Comparison of ENCODE assay signal across 28 mouse cellular contexts in genomic region chr16:15129806-15130205, GRCm38 (mm10).
A peak's percentile ranks its signal among the peaks of the same experiment; 100 is the strongest.
DNase-seq lines count a peak whose midpoint lies in the region; ATAC-seq and TF ChIP-seq lines count a peak whose summit lies in the region.
"Had no signal": no experiment of that assay in that cellular context is flagged by ENCODE, and none has a peak within 500 bp of the region (broad histone marks: within the 10 kb centered on the region; RNA-seq: fewer than 3 reads in every experiment).

No protein-coding gene starts in this region.

- no peaks in the 10 kb centered on the region for H3K27me3 ChIP-seq in lung, embryonic 14.5 days (ENCODE audit: insufficient read depth, low read length)
- H3K27me3 ChIP-seq: embryonic facial prominence, embryonic 15.5 days; forebrain, embryonic 13.5 days; hindbrain, embryonic 12.5 days; limb, embryonic 12.5 days; liver, embryonic 15.5 days; midbrain, embryonic 15.5 days; neural tube, embryonic 15.5 days; stomach, embryonic 15.5 days had no signal

- intact Hi-C loops in gastrocnemius, adult 2 months (cut with DNase I), result no loop called here
- intact Hi-C loops in heart, postnatal 36 days (cut with DNase I), result no loop called here

- TF ChIP-seq CTCF in gastrocnemius, adult 2 months (IDR thresholded peaks at IDR 0.05), result no peak
- no peak for TF ChIP-seq CTCF in lung, embryonic 14.5 days (IDR thresholded peaks at IDR 0.05; ENCODE audit: low read depth)

- no peak for ATAC-seq in lung, embryonic 14.5 days (ENCODE audit: insufficient read depth)
- ATAC-seq: forebrain, embryonic 13.5 days; hindbrain, postnatal 0 days; intestine, embryonic 16.5 days; midbrain, embryonic 15.5 days had no signal

- no peaks in the 10 kb centered on the region for H3K4me1 ChIP-seq in lung, embryonic 14.5 days (ENCODE audit: insufficient read depth)
- H3K4me1 ChIP-seq: embryonic facial prominence, embryonic 15.5 days; forebrain, embryonic 13.5 days; hindbrain, embryonic 12.5 days; limb, embryonic 12.5 days; liver, embryonic 15.5 days; midbrain, embryonic 10.5 days; midbrain, embryonic 15.5 days; neural tube, embryonic 15.5 days; stomach, embryonic 15.5 days had no signal

- H3K9ac ChIP-seq in lung, embryonic 14.5 days, result no peak overlapping the region
- H3K9ac ChIP-seq: embryonic facial prominence, embryonic 15.5 days; forebrain, embryonic 13.5 days; hindbrain, embryonic 12.5 days; limb, embryonic 12.5 days; liver, embryonic 15.5 days; midbrain, embryonic 15.5 days; neural tube, embryonic 15.5 days; stomach, embryonic 15.5 days had no signal

- H3K9me3 ChIP-seq in lung, embryonic 14.5 days (ENCODE audit: low read depth, low read length), result no peaks in the 10 kb centered on the region
- H3K9me3 ChIP-seq: embryonic facial prominence, embryonic 15.5 days; forebrain, embryonic 13.5 days; hindbrain, embryonic 12.5 days; limb, embryonic 12.5 days; liver, embryonic 15.5 days; midbrain, embryonic 10.5 days; midbrain, embryonic 15.5 days; neural tube, embryonic 15.5 days; stomach, embryonic 15.5 days had no signal

- WGBS in lung, embryonic 14.5 days, result 79% methylated on average over 2 of the region's 2 CpGs

- H3K27ac ChIP-seq in gastrocnemius, adult 2 months, result no peak overlapping the region
- no peak overlapping the region for H3K27ac ChIP-seq in lung, embryonic 14.5 days (ENCODE audit: low read depth)
- H3K27ac ChIP-seq: embryonic facial prominence, embryonic 15.5 days; forebrain, embryonic 13.5 days; hindbrain, embryonic 12.5 days; hindbrain, postnatal 0 days; layer of hippocampus, adult 2 months; left cerebral cortex, adult 2 months; limb, embryonic 12.5 days; liver, embryonic 15.5 days; midbrain, embryonic 10.5 days; midbrain, embryonic 15.5 days; neural tube, embryonic 15.5 days; stomach, embryonic 15.5 days had no signal

- H3K4me3 ChIP-seq in gastrocnemius, adult 2 months, result no peak overlapping the region
- H3K4me3 ChIP-seq in lung, embryonic 14.5 days (ENCODE audit: low read depth, low read length), result no peak overlapping the region
- H3K4me3 ChIP-seq: embryonic facial prominence, embryonic 15.5 days; forebrain, embryonic 13.5 days; hindbrain, embryonic 12.5 days; layer of hippocampus, adult 2 months; left cerebral cortex, adult 2 months; limb, embryonic 12.5 days; liver, embryonic 15.5 days; midbrain, embryonic 10.5 days; midbrain, embryonic 15.5 days; neural tube, embryonic 15.5 days; stomach, embryonic 15.5 days had no signal

- H3K4me2 ChIP-seq in lung, embryonic 14.5 days, result no peak overlapping the region
- H3K4me2 ChIP-seq: embryonic facial prominence, embryonic 15.5 days; forebrain, embryonic 13.5 days; hindbrain, embryonic 12.5 days; limb, embryonic 12.5 days; liver, embryonic 15.5 days; midbrain, embryonic 15.5 days; neural tube, embryonic 15.5 days; stomach, embryonic 15.5 days had no signal

- no peaks in the 10 kb centered on the region for H3K36me3 ChIP-seq in lung, embryonic 14.5 days (ENCODE audit: insufficient read depth)
- H3K36me3 ChIP-seq: embryonic facial prominence, embryonic 15.5 days; hindbrain, embryonic 12.5 days; limb, embryonic 12.5 days; liver, embryonic 15.5 days; midbrain, embryonic 10.5 days; midbrain, embryonic 15.5 days; neural tube, embryonic 15.5 days; stomach, embryonic 15.5 days had no signal

- DNase-seq in gastrocnemius, adult 2 months, result peak; percentile 20
- DNase-seq in gastrocnemius, adult 8-10 months (ENCODE audit: low spot score in 2 of 2), result no peak
- peak; percentile 17 to 44 for DNase-seq in heart, adult 9 months (ENCODE audit: low spot score in 2 of 2)
- DNase-seq in heart, postnatal 36 days, result no peak
- peak; percentile 11 for DNase-seq in lung, embryonic 14.5 days
- DNase-seq in lung, postnatal 36 days, result no peak
- peak; percentile 34 for DNase-seq in skeletal muscle tissue, adult 2 months (ENCODE audit: low read depth, low spot score)
- DNase-seq: adrenal gland, postnatal 25 days; cerebellum, adult 18-20 months; cerebellum, postnatal 10 days; kidney, adult 9 months; kidney, postnatal 25 days; lung, postnatal 14 days; retina, postnatal 1 day; right cerebral cortex, postnatal 14 days had no signal

Comparison
In these comparisons a context has a peak if more than half of its experiments do, and no peak if none do; other contexts are left out.
1. DNase-seq: peak in gastrocnemius, adult 2 months (single experiment), heart, adult 9 months (2 of 2), lung, embryonic 14.5 days (single experiment) and skeletal muscle tissue, adult 2 months (single experiment); none in gastrocnemius, adult 8-10 months (0 of 2), heart, postnatal 36 days (0 of 2) and lung, postnatal 36 days (single experiment).